In genomic region chr2:116072706-116073105, GRCm38 (mm10) we compare ENCODE assay signal across 10 mouse cellular contexts. TPM values are rescaled to one million over a fixed set of nuclear protein-coding genes. Genes with fewer than 3 reads are reported as not detected.
DNase-seq lines count a peak whose midpoint lies in the region; ATAC-seq and TF ChIP-seq lines count a peak whose summit lies in the region.
"Had no signal": no experiment of that assay in that cellular context is flagged by ENCODE, and none has a peak within 500 bp of the region (broad histone marks: within the 10 kb centered on the region; RNA-seq: fewer than 3 reads in every experiment).

No protein-coding gene starts in this region.

- no peaks in the 10 kb centered on the region for H3K36me3 ChIP-seq in lung, embryonic 15.5 days
- no peaks in the 10 kb centered on the region for H3K36me3 ChIP-seq in limb, embryonic 10.5 days
- H3K36me3 ChIP-seq in stomach, embryonic 14.5 days (ENCODE audit: control insufficient read depth, insufficient read depth, low read length) = no peaks in the 10 kb centered on the region
- H3K36me3 ChIP-seq in thymus, adult 2 months (ENCODE audit: control insufficient read depth, insufficient read depth, low read length) = no peaks in the 10 kb centered on the region

- 0 out of 2 replicates have a peak, but pooled peaks have one; percentile 13 for ATAC-seq in frontal cortex, adult (ENCODE audit: low TSS enrichment)
- ATAC-seq in lung, embryonic 15.5 days (ENCODE audit: borderline replicate concordance, extremely low read depth, low FRiP score, low TSS enrichment) = no peak
- no peak for ATAC-seq in stomach, embryonic 14.5 days (ENCODE audit: insufficient number of reproducible peaks, insufficient read depth, low FRiP score, low read depth)

- DNase-seq in frontal cortex, postnatal 36 days (ENCODE audit: low spot score in 2 of 2) = no peak
- no peak for DNase-seq in lung, postnatal 25 days (ENCODE audit: low spot score)
- DNase-seq in limb, embryonic 10.5 days (ENCODE audit: low spot score) = no peak
- DNase-seq in frontal cortex, postnatal 25 days (ENCODE audit: low spot score in 2 of 2) = no peak
- DNase-seq in thymus, adult 2 months = no peak
- DNase-seq: spleen, adult 18-20 months had no signal

- no peak overlapping the region for H3K4me3 ChIP-seq in lung, embryonic 15.5 days
- peak overlapping the region; percentile 77 for H3K4me3 ChIP-seq in limb, embryonic 10.5 days
- peak overlapping the region; percentile 83 for H3K4me3 ChIP-seq in stomach, embryonic 14.5 days (ENCODE audit: low read depth, low read length)
- no peak overlapping the region for H3K4me3 ChIP-seq in thymus, adult 2 months (ENCODE audit: control insufficient read depth, insufficient read depth, low read length)

- WGBS in lung, embryonic 15.5 days = 37% methylated on average over 5 of the region's 5 CpGs
- 5% methylated on average over 5 of the region's 5 CpGs for WGBS in limb, embryonic 10.5 days
- WGBS in stomach, embryonic 14.5 days = 17% methylated on average over 5 of the region's 5 CpGs
- WGBS in thymus, adult 2 months = 15% methylated on average over 5 of the region's 5 CpGs

- H3K9me3 ChIP-seq in lung, embryonic 15.5 days = no peaks in the 10 kb centered on the region
- no peaks in the 10 kb centered on the region for H3K9me3 ChIP-seq in limb, embryonic 10.5 days (replicated peaks)
- H3K9me3 ChIP-seq in stomach, embryonic 14.5 days (ENCODE audit: control insufficient read depth, low read depth, low read length) = no peaks in the 10 kb centered on the region

- H3K27ac ChIP-seq in lung, embryonic 15.5 days = no peak overlapping the region
- H3K27ac ChIP-seq in limb, embryonic 10.5 days = peak overlapping the region; percentile 93
- H3K27ac ChIP-seq in stomach, embryonic 14.5 days (ENCODE audit: low read length) = peak overlapping the region; percentile 100; the same call in 1 of the 2 replicates
- no peak overlapping the region for H3K27ac ChIP-seq in thymus, adult 2 months (ENCODE audit: control insufficient read depth, insufficient read depth, low read length)
- H3K27ac ChIP-seq: macrophage had no signal

- H3K27me3 ChIP-seq in lung, embryonic 15.5 days = peaks cover 65% of the 10 kb centered on the region
- peaks cover 74% of the 10 kb centered on the region for H3K27me3 ChIP-seq in limb, embryonic 10.5 days (ENCODE audit: low read depth, poor library complexity, severe bottlenecking)
- H3K27me3 ChIP-seq in stomach, embryonic 14.5 days (ENCODE audit: control insufficient read depth, insufficient read depth, low read length) = no peaks in the 10 kb centered on the region
- H3K27me3 ChIP-seq in thymus, adult 2 months (ENCODE audit: control insufficient read depth, insufficient read depth, low read length) = peaks cover 7% of the 10 kb centered on the region; the same call in 1 of the 2 replicates

- peak overlapping the region; percentile 60; the same call in 1 of the 2 replicates for H3K4me2 ChIP-seq in lung, embryonic 15.5 days
- H3K4me2 ChIP-seq in stomach, embryonic 14.5 days (replicated peaks; ENCODE audit: low read depth, low read length) = peak overlapping the region; percentile 59

- peaks cover 13% of the 10 kb centered on the region for H3K4me1 ChIP-seq in lung, embryonic 15.5 days
- H3K4me1 ChIP-seq in limb, embryonic 10.5 days = peaks cover 63% of the 10 kb centered on the region
- peaks cover 8% of the 10 kb centered on the region; the same call in 1 of the 2 replicates for H3K4me1 ChIP-seq in stomach, embryonic 14.5 days (ENCODE audit: control insufficient read depth, insufficient read depth, low read length)
- H3K4me1 ChIP-seq in thymus, adult 2 months (replicated peaks; ENCODE audit: control insufficient read depth, insufficient read depth, low read length) = no peaks in the 10 kb centered on the region

- no peak overlapping the region for H3K9ac ChIP-seq in lung, embryonic 15.5 days
- H3K9ac ChIP-seq in stomach, embryonic 14.5 days (replicated peaks; ENCODE audit: low read depth, low read length) = peak overlapping the region; percentile 25

- no peak for TF ChIP-seq CTCF in thymus, adult 2 months (IDR thresholded peaks at IDR 0.05; ENCODE audit: borderline replicate concordance, control insufficient read depth, extremely low read depth, insufficient read depth, low read length, poor library complexity)

- TF ChIP-seq POLR2A in thymus, adult 2 months (IDR thresholded peaks at IDR 0.05; ENCODE audit: control insufficient read depth, extremely low read depth, insufficient read depth, low read length, poor library complexity) = no peak

RNA-seq across cellular contexts. Expression of gene Meis2, which starts 7.1 kb away (rescaled TPM):
- 24.4 and 25.8 TPM in 2 replicates for polyA plus RNA-seq in lung, embryonic 15.5 days (2015; fragmentation: Nextera tagmentation; extraction: Ambion mirVana)
- 63.2 and 65.7 TPM in 2 replicates for polyA plus RNA-seq in limb, embryonic 10.5 days (2016; fragmentation: Nextera tagmentation; extraction: Ambion mirVana)
- 85.0 and 86.3 TPM in 2 replicates for polyA plus RNA-seq in stomach, embryonic 14.5 days (2014; fragmentation: Nextera tagmentation; extraction: Ambion mirVana)
- polyA plus RNA-seq in thymus, adult 2 months (2012; rRNA removed) = 8.8 and 10.5 TPM in 2 replicates
- polyA plus RNA-seq: macrophage had no signal

Comparison
In these comparisons a context has a peak if more than half of its experiments do, and no peak if none do; other contexts are left out.
1. H3K27ac ChIP-seq: peak in limb, embryonic 10.5 days (single experiment) and stomach, embryonic 14.5 days (single experiment); none in lung, embryonic 15.5 days (single experiment) and thymus, adult 2 months (single experiment).
2. H3K4me3 ChIP-seq: peak in limb, embryonic 10.5 days (single experiment) and stomach, embryonic 14.5 days (single experiment); none in lung, embryonic 15.5 days (single experiment) and thymus, adult 2 months (single experiment).